Comparison of ENCODE assay signal across 27 mouse cellular contexts in the genomic region with DNA sequence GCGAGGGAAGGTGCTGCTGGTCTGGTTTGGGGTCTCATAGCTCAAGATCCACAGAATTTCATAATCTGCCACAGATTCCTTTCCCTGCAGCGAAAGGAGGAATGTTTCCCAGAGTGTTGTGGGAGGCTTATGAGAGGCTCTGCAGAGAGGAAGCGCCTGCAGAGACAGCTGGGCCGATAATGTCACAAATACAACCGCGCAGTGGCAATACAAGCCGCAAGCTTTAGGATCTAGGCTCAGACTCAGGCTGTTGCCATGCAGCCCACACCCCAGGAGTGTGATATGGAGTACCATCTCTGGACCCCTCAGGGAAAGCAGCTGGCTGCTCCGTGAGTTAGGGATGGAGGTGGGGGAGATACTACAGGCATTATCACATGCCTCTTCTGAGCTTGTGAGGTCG.
A peak's percentile ranks its signal among the peaks of the same experiment; 100 is the strongest.
DNase-seq lines count a peak whose midpoint lies in the region; ATAC-seq and TF ChIP-seq lines count a peak whose summit lies in the region.
"Had no signal": no experiment of that assay in that cellular context is flagged by ENCODE, and none has a peak within 500 bp of the region (broad histone marks: within the 10 kb centered on the region; RNA-seq: fewer than 3 reads in every experiment).

No protein-coding gene starts in this region.

- no peak overlapping the region for H3K4me3 ChIP-seq in olfactory bulb, adult 2 months (ENCODE audit: insufficient read depth, low read depth, low read length)
- H3K4me3 ChIP-seq: heart, adult 2 months; limb, embryonic 10.5 days; liver, embryonic 15.5 days; lung, embryonic 15.5 days; midbrain, embryonic 12.5 days had no signal

- no peak for TF ChIP-seq POLR2A in olfactory bulb, adult 2 months (IDR thresholded peaks at IDR 0.05; ENCODE audit: insufficient read depth, low read depth, low read length)

- H3K4me1 ChIP-seq in olfactory bulb, adult 2 months (ENCODE audit: control insufficient read depth, insufficient read depth, low read length), result peaks cover 13% of the 10 kb centered on the region
- H3K4me1 ChIP-seq: limb, embryonic 10.5 days; liver, embryonic 15.5 days; lung, embryonic 15.5 days; midbrain, embryonic 12.5 days had no signal

- ATAC-seq in frontal cortex, adult (ENCODE audit: low TSS enrichment), result peak; percentile 80
- no peak for ATAC-seq in megakaryocyte, adult 5-6 weeks (ENCODE audit: poor library complexity, severe bottlenecking)
- ATAC-seq: CD4-positive, CD25-positive, alpha-beta regulatory T cell, adult 4 months; forebrain, embryonic 14.5 days; inflammation-experienced regulatory T-cells, adult 6 months had no signal

- DNase-seq in left cerebral cortex, postnatal 14 days (ENCODE audit: low spot score in 2 of 2), result peak; percentile 37 to 47
- DNase-seq in left cerebral cortex, adult 11 months (ENCODE audit: low spot score), result no peak
- DNase-seq in layer of hippocampus, adult 8-10 months (ENCODE audit: low spot score in 2 of 2), result peak; percentile 56 to 57
- DNase-seq in testis, postnatal 10 days (ENCODE audit: low spot score), result no peak
- no peak for DNase-seq in retina, embryonic 14.5 days (ENCODE audit: low spot score)
- DNase-seq: adrenal gland, postnatal 14 days; cerebellum, adult 8-10 months; gastrocnemius, postnatal 25 days; heart, adult 2 months; heart, postnatal 36 days; kidney, adult 18-20 months; kidney, postnatal 4 days; liver; retina, postnatal 1 day; spleen, adult 18-20 months; thymus, postnatal 14 days had no signal

- TF ChIP-seq CTCF in olfactory bulb, adult 2 months (IDR thresholded peaks at IDR 0.05; ENCODE audit: insufficient read depth, low read depth, low read length), result no peak

- 46% methylated on average over 9 of the region's 9 CpGs for WGBS in olfactory bulb, adult 2 months

- H3K27ac ChIP-seq in olfactory bulb, adult 2 months (ENCODE audit: insufficient read depth, low read depth, low read length), result 0 out of 2 replicates have a peak overlapping the region, but pooled peaks have one; percentile 6
- H3K27ac ChIP-seq: heart, adult 2 months; hindbrain, embryonic 14.5 days; limb, embryonic 10.5 days; liver, embryonic 15.5 days; lung, embryonic 15.5 days; midbrain, embryonic 12.5 days had no signal

- intact Hi-C loops in left cerebral cortex, postnatal 14 days (cut with DNase I), result no loop called here

Comparison
In these comparisons a context has a peak if more than half of its experiments do, and no peak if none do; other contexts are left out.
1. DNase-seq: peak in left cerebral cortex, postnatal 14 days (2 of 2) and layer of hippocampus, adult 8-10 months (2 of 2); none in left cerebral cortex, adult 11 months (single experiment), testis, postnatal 10 days (single experiment) and retina, embryonic 14.5 days (single experiment).